Mouse (Mus musculus) mammary gland, adult 2 months (tissue): ENCODE data around the gene Krt42. TPM values are rescaled to one million over a fixed set of nuclear protein-coding genes. Genes with fewer than 3 reads are reported as not detected.

Experiments used
- polyA plus RNA-seq: library from polyadenylated mRNA; depleted of rRNA; stranded (reverse); fragments of >200 nt; gene quantifications from 2 replicates; pipeline ENCODE4 v1.2.3, GENCODE M21; 2012; ENCODE audit warnings: low replicate concordance; rRNA removed

Krt42 gene
- polyA plus RNA-seq, result 0.07 and 0.12 TPM in 2 replicates

DNA sequence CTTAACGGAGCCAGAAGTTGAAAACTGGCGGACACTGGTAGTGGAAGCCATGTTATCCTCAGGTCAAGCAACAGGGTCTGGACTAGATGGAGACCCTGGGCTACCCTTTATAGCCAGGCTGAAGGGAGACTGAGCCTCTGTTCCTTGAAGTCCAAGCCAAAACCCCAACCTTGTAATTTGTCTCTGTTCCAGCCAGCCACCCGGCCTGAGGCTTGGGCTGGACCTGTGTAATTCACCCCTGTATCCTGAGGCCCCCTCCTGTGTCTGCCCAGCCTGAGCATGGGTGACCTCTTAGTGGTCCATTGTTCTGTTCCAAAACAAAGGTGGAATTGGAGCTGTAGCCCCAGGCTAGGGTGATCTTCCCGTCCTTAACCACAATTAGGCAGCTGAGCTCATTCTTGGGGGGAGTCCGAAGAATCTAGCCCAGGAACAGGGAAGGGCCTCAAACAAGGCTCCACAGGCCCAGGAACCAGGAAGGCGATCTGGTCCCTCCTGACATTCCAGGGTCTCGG, at the start of gene Krt42:
Krt42 (minus strand) TSS at position 51 of the 512 bp plus-strand sequence.

GRCm38 (mm10) chr11:100260514-100261234, 9.0 kb downstream of the Krt42 start, which contains the start of gene Krt17:
Gene Krt17, minus strand, starts transcription at chr11:100261029.

DNA sequence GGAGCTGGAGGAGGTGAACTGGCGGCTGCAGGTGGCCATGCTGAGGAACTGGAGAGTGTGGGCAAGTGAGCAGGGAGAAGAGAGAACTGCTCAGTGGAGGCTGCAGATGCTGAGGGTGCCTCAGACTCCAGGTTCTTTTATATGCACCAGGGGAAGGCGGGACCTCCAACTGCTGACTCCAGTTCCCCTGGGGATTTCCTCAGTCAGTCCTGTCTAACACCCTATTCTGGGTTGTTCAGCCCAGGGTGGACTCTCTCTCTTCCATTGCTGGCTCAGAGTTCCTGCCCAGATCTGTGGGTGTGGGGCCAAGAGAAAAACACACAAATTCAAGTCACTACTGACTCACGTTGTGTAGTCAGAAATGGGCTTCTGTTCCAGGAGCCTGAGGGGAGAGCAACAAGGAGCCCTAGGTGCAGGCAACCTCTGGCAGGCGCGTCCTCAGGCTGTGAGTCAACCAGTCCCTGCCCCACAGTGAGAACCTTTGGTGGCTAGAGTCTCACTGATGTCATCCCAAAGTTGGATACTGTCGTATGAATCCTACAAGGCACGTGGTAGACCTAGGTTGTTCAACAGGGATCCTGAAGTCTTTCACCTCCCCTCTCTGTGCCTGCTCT, 20.7 kb downstream of the Krt42 start, which contains the start of gene Krt16:
Krt16 (minus strand) TSS at position 51 of the 614 bp plus-strand sequence.

Other genes with a start within 250 kb of the Krt42 start
- not detected in 2 replicates for gene Krt33b, start 240.0 kb downstream of the Krt42 start, polyA plus RNA-seq
- not detected in 2 replicates for gene Krt34, start 228.3 kb downstream of the Krt42 start, polyA plus RNA-seq
- 0.08 and 0.16 TPM in 2 replicates for gene Krt31, start 219.3 kb downstream of the Krt42 start, polyA plus RNA-seq
- gene Krt32, start 181.6 kb downstream of the Krt42 start, polyA plus RNA-seq, result 0.63 TPM in 1 of 2 replicates, not detected in the other
- gene Krt35, start 173.6 kb downstream of the Krt42 start, polyA plus RNA-seq, result 0.07 TPM in 1 of 2 replicates, not detected in the other
- 5.7 and 5.8 TPM in 2 replicates for gene Krt36, start 164.2 kb downstream of the Krt42 start, polyA plus RNA-seq
- gene Krt13, start 148.3 kb downstream of the Krt42 start, polyA plus RNA-seq, result not detected in 2 replicates
- 5.5 and 33.6 TPM in 2 replicates for gene Krt15, start 133.9 kb downstream of the Krt42 start, polyA plus RNA-seq
- gene Krt19, start 121.2 kb downstream of the Krt42 start, polyA plus RNA-seq, result 521 and 718 TPM in 2 replicates
- not detected in 2 replicates for gene Krt9, start 76.6 kb downstream of the Krt42 start, polyA plus RNA-seq
- gene Krt14, start 62.3 kb downstream of the Krt42 start, polyA plus RNA-seq, result 52.1 and 78.7 TPM in 2 replicates
- gene Krt16, start 21.0 kb downstream of the Krt42 start, polyA plus RNA-seq, result not detected in 2 replicates
- gene Krt17, start 8.8 kb downstream of the Krt42 start, polyA plus RNA-seq, result 34.7 and 41.4 TPM in 2 replicates
- gene Eif1, start 50.0 kb upstream of the Krt42 start, polyA plus RNA-seq, result 105 and 139 TPM in 2 replicates
- gene Gast, start 64.5 kb upstream of the Krt42 start, polyA plus RNA-seq, result not detected in 2 replicates
- gene Hap1, start 86.3 kb upstream of the Krt42 start, polyA plus RNA-seq, result 11.5 and 15.2 TPM in 2 replicates
- gene Jup, start 127.9 kb upstream of the Krt42 start, polyA plus RNA-seq, result 197 and 231 TPM in 2 replicates
- gene P3h4, start 145.0 kb upstream of the Krt42 start, polyA plus RNA-seq, result 22.4 and 40.4 TPM in 2 replicates
- gene Fkbp10, start 145.8 kb upstream of the Krt42 start, polyA plus RNA-seq, result 45.8 and 58.9 TPM in 2 replicates
- 30.1 and 47.6 TPM in 2 replicates for gene Nt5c3b, start 171.9 kb upstream of the Krt42 start, polyA plus RNA-seq
- gene Klhl10, start 172.0 kb upstream of the Krt42 start, polyA plus RNA-seq, result 0.27 and 0.57 TPM in 2 replicates
- gene Klhl11, start 202.9 kb upstream of the Krt42 start, polyA plus RNA-seq, result 3.1 and 5.7 TPM in 2 replicates